Mouse (Mus musculus) midbrain, embryonic 12.5 days (tissue): ENCODE results near the gene Ccnjl. TPM values are rescaled to one million over a fixed set of nuclear protein-coding genes. Genes with fewer than 3 reads are reported as not detected.

Experiments
- ATAC-seq: fragments of 200-750 bp; cut with Nextera tagmentation; 2 replicates; pipeline ENCODE4 v1.8.0; 2017; ENCODE audit warnings: low read depth, moderate TSS enrichment, moderate library complexity; ENCODE audit not compliant: low FRiP score
- H3K27ac ChIP-seq: fragments of 300-500 bp; sonication (generic); replicated peaks from 2 replicates; pipeline ENCODE4 v1.5.1; 2016; ENCODE audit warnings: mild to moderate bottlenecking
- H3K27me3 ChIP-seq: fragments of 300-500 bp; sonication (generic); 2 replicates; pipeline ENCODE4 v1.6.1; 2016; ENCODE audit warnings: mild to moderate bottlenecking
- H3K36me3 ChIP-seq: fragments of 300-500 bp; sonication (generic); 2 replicates; pipeline ENCODE4 v1.6.1; 2016
- H3K4me1 ChIP-seq: fragments of 300-500 bp; sonication (generic); 2 replicates; pipeline ENCODE4 v1.6.1; 2016
- H3K4me2 ChIP-seq: fragments of 300-500 bp; sonication (generic); replicated peaks from 2 replicates; pipeline ENCODE4 v1.6.1; 2016; ENCODE audit warnings: mild to moderate bottlenecking, moderate library complexity
- H3K4me3 ChIP-seq: fragments of 300-500 bp; sonication (generic); 2 replicates; pipeline ENCODE4 v1.5.1; 2016; ENCODE audit warnings: mild to moderate bottlenecking
- H3K9ac ChIP-seq: fragments of 300-500 bp; sonication (generic); replicated peaks from 2 replicates; pipeline ENCODE4 v1.6.1; 2016; ENCODE audit warnings: mild to moderate bottlenecking, moderate library complexity
- H3K9me3 ChIP-seq: fragments of 300-500 bp; sonication (generic); 2 replicates; pipeline ENCODE4 v1.6.1; 2016; ENCODE audit warnings: mild to moderate bottlenecking
- WGBS: fragments of 180-500 bp; shearing (Covaris S2); methylation state at CpG from one replicate; pipeline ENCODE4 v1.1.7; 2016; 5-methylcytosine and 5-hydroxymethylcytosine counted together
- polyA plus RNA-seq: library from polyadenylated mRNA; unstranded; fragments of >200 nt; fragmentation: Nextera tagmentation; extraction: Ambion mirVana; gene quantifications from 2 replicates; pipeline ENCODE4 v1.2.1, GENCODE M21; 2016

The Ccnjl gene
- polyA plus RNA-seq, 1 experiment from 2014 or later: 32.4 TPM

DNA sequence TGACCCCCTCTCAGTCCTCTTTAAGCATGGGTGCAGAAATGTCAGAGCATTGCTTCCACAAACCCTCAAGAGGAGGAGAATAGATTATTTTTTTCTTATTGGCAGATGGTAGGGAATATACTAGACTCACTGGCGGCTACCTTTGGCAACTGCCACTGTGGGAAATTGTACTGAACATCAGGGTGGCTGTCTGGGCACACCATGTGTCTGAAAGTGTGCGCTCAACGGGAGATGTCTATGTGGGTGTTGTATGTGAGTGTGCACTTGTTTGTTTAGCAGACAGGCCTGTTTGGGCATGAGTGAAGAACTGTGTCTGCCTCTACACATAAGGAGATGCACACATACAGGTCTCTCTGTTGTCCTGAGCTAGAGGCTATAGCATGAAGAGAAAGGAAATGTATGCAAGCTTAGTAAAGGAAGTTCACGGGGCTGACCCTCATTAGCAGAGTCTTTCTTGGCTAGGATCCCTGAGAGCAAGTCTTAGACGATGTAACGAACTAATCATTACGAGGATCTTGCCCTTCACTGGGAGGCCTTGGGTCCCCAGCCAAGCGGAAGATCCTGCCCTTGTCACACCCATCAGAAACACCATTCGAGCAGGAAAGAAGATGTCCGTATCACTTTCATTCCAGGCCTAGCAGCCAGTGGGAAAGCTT is 81.5 kb downstream of the Ccnjl start:
- Histone ChIP-seq H3K36me3 (no peaks in the 10 kb centered on the region), H3K4me1 (peaks cover 6% of the 10 kb centered on the region), H3K27me3 (no peaks in the 10 kb centered on the region), H3K27ac (no peak overlapping the region), H3K9me3 (no peaks in the 10 kb centered on the region), H3K4me3 (no peak overlapping the region), H3K9ac (no peak overlapping the region), H3K4me2 (no peak overlapping the region)
- WGBS: 73% methylated on average over 10 of the region's 10 CpGs
- ATAC-seq: no peak

DNA sequence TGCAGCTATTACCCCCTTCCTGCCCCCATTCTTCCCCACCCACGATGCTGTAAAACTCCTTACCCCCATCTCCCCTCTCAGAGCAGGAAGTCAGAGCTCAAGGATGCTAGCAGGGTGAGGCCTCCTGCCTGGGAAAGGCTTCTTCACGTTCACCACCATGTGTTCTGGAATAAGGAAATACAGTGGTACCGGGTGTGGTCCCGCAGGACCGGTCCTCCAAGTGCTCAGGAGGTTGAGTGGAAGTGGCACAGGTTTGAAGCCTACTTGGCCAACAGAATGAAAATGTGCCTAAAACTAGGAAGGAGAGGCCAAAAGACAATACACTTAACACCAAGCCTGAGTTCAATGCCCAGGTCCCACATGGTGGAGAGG is 82.1 kb downstream of the Ccnjl start:
- WGBS: 77% methylated on average over 5 of the region's 5 CpGs

DNA sequence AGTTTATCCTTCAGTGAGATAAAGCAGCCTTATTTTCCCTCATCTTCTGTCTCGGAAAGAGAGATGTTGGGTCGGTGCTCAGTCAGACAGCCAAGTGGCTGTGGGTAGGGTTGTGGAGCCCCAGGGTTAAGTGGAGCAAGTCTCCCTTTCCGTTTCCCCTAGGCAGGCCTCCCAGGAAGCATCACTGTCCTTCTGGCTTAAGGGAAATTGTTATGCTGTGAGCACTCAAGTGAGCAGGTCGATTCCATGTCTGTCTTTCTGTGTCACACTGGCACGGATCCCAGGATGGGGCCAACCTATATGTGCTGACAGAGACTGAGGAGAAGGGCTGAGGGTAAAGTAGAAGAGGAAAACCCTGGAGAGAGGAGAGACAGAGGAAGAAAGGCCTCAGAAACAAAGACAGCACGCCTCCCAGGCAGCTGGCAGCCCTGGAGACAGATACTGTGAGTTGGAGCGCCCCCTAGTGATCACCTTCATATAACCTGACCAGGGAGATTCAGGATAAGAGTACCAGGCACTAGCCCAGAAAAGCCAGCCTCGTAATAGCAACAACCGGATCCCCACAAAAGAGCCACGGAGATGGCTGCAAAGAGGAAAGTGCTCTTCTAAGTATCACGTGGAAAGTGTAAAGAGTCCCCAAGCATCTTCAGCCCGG is 84.4 kb downstream of the Ccnjl start:
- H3K4me1 ChIP-seq: peaks cover 11% of the 10 kb centered on the region
- 0 out of 2 replicates have a peak, but pooled peaks cover 3% of the 10 kb centered on the region for H3K9me3 ChIP-seq
- H3K9ac ChIP-seq: 0 out of 2 replicates have a peak overlapping the region, but pooled peaks have one; percentile 34
- ATAC-seq: peak; percentile 91
- no peak overlapping the region for H3K4me2 ChIP-seq
- H3K27me3 ChIP-seq: no peaks in the 10 kb centered on the region
- peak overlapping the region; percentile 78 for H3K27ac ChIP-seq
- no peaks in the 10 kb centered on the region for H3K36me3 ChIP-seq
- WGBS: 24% methylated on average over 12 of the region's 12 CpGs
- H3K4me3 ChIP-seq: no peak overlapping the region

More for the DNA sequence above, 82.1 kb downstream of the Ccnjl start:
- H3K27ac ChIP-seq: no peak overlapping the region
- no peak for ATAC-seq
- no peaks in the 10 kb centered on the region for H3K27me3 ChIP-seq
- H3K4me3 ChIP-seq: no peak overlapping the region
- H3K4me2 ChIP-seq: no peak overlapping the region
- H3K4me1 ChIP-seq: peaks cover 6% of the 10 kb centered on the region
- H3K9ac ChIP-seq: no peak overlapping the region
- H3K9me3 ChIP-seq: 0 out of 2 replicates have a peak, but pooled peaks cover 3% of the 10 kb centered on the region
- no peaks in the 10 kb centered on the region for H3K36me3 ChIP-seq

DNA sequence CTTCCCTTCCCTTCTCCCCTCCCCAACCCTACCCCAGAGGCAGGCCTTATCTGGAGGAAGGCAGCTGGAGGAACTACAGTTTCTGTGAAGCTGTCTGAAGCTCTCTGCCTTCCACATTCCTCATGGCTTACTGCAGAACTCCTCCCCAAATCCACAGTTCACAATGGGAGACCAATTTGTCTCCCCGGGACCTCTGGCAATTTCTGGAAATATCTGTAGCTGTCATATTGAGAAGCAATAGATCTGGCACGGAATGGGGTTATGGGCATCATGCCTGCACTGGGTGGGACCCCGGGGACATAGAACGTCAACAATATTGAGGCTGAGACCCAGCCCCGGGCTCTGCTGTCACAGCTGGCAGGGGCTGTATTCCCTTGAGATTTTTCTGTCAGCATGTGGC is 89.3 kb downstream of the Ccnjl start:
- no peaks in the 10 kb centered on the region for H3K36me3 ChIP-seq
- ATAC-seq: 0 out of 2 replicates have a peak, but pooled peaks have one; percentile 5
- H3K4me3 ChIP-seq: no peak overlapping the region
- H3K27ac ChIP-seq: peak overlapping the region; percentile 49; the same call in 1 of the 2 replicates
- 49% methylated on average over 5 of the region's 5 CpGs for WGBS
- no peaks in the 10 kb centered on the region for H3K27me3 ChIP-seq
- 0 out of 2 replicates have a peak, but pooled peaks cover 3% of the 10 kb centered on the region for H3K9me3 ChIP-seq
- no peak overlapping the region for H3K4me2 ChIP-seq
- peaks cover 12% of the 10 kb centered on the region for H3K4me1 ChIP-seq
- H3K9ac ChIP-seq: no peak overlapping the region

DNA sequence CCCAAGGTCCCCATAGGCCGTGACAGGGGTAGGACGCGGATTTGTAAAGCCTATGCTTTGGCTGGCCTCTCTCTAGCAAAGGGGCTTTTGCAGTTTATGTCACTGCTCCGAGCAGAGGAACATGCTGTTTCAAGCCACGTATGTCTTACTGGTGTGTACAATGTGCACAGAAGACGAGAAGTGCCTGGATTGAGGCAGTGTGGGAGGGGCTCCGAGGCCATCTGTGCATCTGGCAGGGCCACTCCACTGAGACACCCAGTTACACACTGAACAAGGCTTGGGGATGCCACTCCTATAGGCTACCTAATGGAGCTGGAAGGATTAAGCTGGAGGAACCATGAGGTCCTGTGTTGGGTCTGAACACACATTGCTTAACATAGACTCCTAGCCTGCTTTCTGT is 89.8 kb downstream of the Ccnjl start:
- WGBS: 56% methylated on average over 7 of the region's 7 CpGs
- H3K4me3 ChIP-seq: no peak overlapping the region
- H3K36me3 ChIP-seq: no peaks in the 10 kb centered on the region
- peaks cover 12% of the 10 kb centered on the region; the same call in 1 of the 2 replicates for H3K4me1 ChIP-seq
- H3K9me3 ChIP-seq: 0 out of 2 replicates have a peak, but pooled peaks cover 3% of the 10 kb centered on the region
- no peak overlapping the region for H3K27ac ChIP-seq
- ATAC-seq: peak; percentile 52
- H3K9ac ChIP-seq: no peak overlapping the region
- no peak overlapping the region for H3K4me2 ChIP-seq
- H3K27me3 ChIP-seq: no peaks in the 10 kb centered on the region

DNA sequence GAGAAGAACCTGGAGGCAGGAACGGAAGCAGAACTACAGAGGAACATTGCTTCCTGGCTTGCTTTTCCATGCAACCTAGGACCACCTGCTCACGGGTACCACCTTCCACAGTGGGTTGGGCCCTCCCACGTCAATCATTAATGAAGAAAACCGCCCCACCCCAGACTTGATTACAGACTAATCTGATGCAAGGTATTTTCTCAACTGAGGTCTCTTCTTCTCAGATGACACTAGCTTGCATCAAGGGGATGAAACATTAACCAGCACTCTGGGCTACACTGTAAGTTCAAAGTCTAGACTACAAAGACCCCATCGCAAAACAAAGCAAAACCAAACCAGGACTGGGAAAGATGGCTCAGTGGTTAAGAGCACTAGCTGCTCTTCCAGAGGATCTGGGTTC is 93.2 kb downstream of the Ccnjl start:
- no peaks in the 10 kb centered on the region for H3K9me3 ChIP-seq
- H3K4me1 ChIP-seq: peaks cover 21% of the 10 kb centered on the region
- no peak for ATAC-seq
- no peaks in the 10 kb centered on the region for H3K27me3 ChIP-seq
- H3K4me3 ChIP-seq: no peak overlapping the region
- no peak overlapping the region for H3K4me2 ChIP-seq
- 87% methylated on average over 5 of the region's 5 CpGs for WGBS
- no peaks in the 10 kb centered on the region for H3K36me3 ChIP-seq
- no peak overlapping the region for H3K27ac ChIP-seq
- no peak overlapping the region for H3K9ac ChIP-seq

DNA sequence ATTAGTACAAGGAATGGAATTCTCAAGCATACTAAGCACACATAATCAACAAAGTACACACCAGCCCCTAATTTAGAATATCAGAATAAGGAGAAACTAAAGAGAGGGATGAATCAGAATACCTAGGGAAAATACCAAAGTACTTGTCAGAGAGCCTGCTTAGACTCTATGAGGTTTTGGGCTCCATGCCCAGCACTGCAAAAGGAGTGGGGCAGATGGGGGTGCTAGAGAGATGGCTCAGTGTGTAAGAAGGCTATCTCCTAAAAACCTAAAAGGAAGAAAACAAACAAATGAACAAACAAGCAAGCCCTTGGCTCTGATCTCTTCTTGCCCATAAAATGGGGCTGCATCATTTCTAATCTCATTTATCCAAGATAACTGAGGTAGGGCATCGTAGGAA is 95.8 kb downstream of the Ccnjl start:
- Histone ChIP-seq H3K9me3 (no peaks in the 10 kb centered on the region), H3K27ac (no peak overlapping the region), H3K9ac (no peak overlapping the region), H3K4me2 (no peak overlapping the region), H3K36me3 (no peaks in the 10 kb centered on the region), H3K4me1 (peaks cover 12% of the 10 kb centered on the region), H3K27me3 (no peaks in the 10 kb centered on the region), H3K4me3 (no peak overlapping the region)
- WGBS: 89% methylated on average over 1 of the region's 1 CpGs
- no peak for ATAC-seq

DNA sequence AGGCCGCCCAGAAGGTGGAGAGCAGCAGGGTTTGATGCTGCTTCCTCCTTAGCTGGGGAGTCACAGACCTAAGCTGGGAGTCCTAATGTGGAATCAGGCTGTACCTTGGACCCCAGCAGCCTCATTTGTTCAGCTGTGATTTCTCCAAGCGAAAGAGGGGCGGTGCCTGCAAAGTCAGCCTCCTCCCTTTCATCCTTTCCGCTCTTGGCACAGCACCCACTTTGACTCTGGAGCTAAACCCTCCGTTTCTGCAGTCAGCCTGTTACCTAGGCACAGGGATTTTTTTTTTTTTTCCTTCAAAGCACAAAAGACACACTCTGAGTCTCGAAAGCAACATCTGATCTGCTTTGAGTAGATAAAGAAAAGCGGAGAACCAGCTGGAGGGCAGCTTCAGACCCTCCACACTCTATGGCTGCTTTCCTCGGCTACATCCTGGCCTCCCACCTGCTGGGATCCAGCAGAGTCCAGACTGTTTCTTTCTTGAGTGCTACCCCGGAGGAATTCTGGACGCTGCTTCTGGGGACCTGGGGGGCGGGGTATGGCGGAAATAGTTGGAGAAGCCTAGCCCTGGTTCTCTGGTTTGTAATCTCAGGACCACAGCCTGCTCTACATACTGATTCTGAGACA is 97.8 kb downstream of the Ccnjl start:
- Histone ChIP-seq H3K36me3 (no peaks in the 10 kb centered on the region), H3K4me3 (0 out of 2 replicates have a peak overlapping the region, but pooled peaks have one; percentile 3), H3K9me3 (no peaks in the 10 kb centered on the region), H3K4me1 (peaks cover 12% of the 10 kb centered on the region), H3K9ac (peak overlapping the region; percentile 2), H3K27me3 (no peaks in the 10 kb centered on the region), H3K27ac (peak overlapping the region; percentile 30; the same call in 1 of the 2 replicates), H3K4me2 (peak overlapping the region; percentile 40)
- peak; percentile 36; the same call in 1 of the 2 replicates for ATAC-seq
- 5% methylated on average over 12 of the region's 12 CpGs for WGBS

DNA sequence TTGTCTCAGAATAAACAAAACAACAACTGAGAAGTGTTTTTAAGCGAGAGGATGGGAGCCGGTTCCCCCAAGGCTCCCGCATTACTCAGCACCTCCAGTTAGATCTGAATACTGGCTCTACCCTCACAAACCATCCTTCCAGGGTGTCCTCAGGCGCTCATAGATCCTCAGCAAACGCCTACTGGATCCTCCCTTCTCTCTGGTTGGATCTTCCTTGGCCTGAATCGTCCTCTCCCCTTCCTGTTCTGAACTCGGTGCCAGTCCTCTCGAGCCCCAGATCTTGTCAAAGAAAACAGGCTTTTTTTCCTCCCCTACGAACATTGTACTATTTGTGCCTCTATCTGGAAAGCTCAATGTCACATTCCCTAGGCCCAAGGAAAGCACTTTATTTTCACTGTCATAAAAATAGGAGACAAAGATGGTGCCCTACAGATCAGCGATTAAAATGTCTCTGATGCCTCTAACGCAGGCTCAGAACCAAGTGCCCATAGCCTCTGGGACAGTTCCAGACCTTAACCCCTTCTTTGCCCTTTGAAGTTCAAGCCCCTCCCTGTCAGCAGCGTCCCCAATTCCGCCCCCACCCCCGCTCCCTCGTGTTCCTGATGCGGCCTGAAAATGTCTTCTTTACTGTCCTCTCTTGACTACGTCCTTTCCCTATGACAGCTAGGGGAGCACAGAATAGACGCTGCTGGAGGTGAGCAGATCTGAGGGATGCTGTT is 98.5 kb downstream of the Ccnjl start:
- ATAC-seq: 0 out of 2 replicates have a peak, but pooled peaks have one; percentile 6
- Histone ChIP-seq H3K27ac (peak overlapping the region; percentile 30; the same call in 1 of the 2 replicates), H3K4me2 (peak overlapping the region; percentile 40), H3K9me3 (no peaks in the 10 kb centered on the region), H3K4me1 (peaks cover 12% of the 10 kb centered on the region), H3K36me3 (no peaks in the 10 kb centered on the region), H3K4me3 (no peak overlapping the region), H3K27me3 (no peaks in the 10 kb centered on the region), H3K9ac (peak overlapping the region; percentile 2; the same call in 1 of the 2 replicates)
- WGBS: 30% methylated on average over 18 of the region's 18 CpGs

DNA sequence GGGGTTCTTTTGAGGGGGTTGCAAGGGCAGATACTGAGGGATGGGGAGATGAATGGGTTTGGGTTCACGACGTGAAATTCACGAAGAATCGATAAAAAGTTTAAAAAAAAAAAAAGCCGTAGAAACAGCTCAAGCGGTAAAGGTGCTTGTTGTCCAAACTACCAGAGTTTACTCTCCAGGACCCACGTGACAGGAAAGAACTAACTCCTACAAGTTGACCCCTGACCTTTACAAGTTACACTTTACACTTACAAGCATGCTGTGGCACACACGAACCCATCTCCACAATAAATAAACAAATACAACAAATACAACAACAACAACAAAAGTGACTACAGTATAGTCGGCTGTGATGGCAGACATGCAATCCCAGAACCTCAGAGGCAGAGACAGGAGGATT is 103.1 kb downstream of the Ccnjl start:
- Histone ChIP-seq H3K4me3 (no peak overlapping the region), H3K9ac (no peak overlapping the region), H3K4me1 (peaks cover 9% of the 10 kb centered on the region), H3K4me2 (no peak overlapping the region), H3K36me3 (no peaks in the 10 kb centered on the region), H3K27ac (no peak overlapping the region), H3K9me3 (no peaks in the 10 kb centered on the region), H3K27me3 (no peaks in the 10 kb centered on the region)
- 90% methylated on average over 9 of the region's 9 CpGs for WGBS
- ATAC-seq: no peak

DNA sequence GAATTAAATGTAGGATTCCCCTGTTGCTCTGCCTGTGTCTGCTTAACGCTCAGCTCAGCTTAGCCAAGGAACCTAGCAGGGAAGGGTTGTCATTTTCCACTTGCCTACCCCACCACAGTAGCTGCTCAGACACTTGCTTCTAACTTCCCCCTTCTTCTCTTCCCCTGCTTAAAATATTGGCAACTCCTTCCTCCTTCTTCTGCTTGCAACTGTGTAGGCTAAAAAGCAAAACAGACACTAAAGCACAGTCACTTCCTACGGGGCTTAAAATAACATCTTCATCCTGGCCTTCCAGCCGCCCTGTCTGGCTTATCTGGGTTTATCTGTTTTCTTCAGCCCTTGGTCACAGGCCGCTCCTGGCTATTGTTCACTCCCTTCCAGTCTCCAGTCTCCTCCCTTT is 104.0 kb downstream of the Ccnjl start:
- Histone ChIP-seq H3K27me3 (no peaks in the 10 kb centered on the region), H3K9ac (no peak overlapping the region), H3K4me1 (peaks cover 5% of the 10 kb centered on the region), H3K36me3 (no peaks in the 10 kb centered on the region), H3K4me3 (no peak overlapping the region), H3K27ac (no peak overlapping the region), H3K4me2 (no peak overlapping the region), H3K9me3 (no peaks in the 10 kb centered on the region)
- WGBS: 58% methylated on average over 4 of the region's 4 CpGs
- no peak for ATAC-seq
